Mouse (Mus musculus): ENCODE measurements around the gene Stx5a. TPM values are rescaled to one million over a fixed set of nuclear protein-coding genes. Genes with fewer than 3 reads are reported as not detected.

The Stx5a gene
- total RNA-seq, 2 experiments from 2014 or later = 83.6 to 92.9 TPM

GRCm38 (mm10) chr19:8798947-8799315, 57.7 kb downstream of the Stx5a start:
- DNase-seq = no peak

DNA sequence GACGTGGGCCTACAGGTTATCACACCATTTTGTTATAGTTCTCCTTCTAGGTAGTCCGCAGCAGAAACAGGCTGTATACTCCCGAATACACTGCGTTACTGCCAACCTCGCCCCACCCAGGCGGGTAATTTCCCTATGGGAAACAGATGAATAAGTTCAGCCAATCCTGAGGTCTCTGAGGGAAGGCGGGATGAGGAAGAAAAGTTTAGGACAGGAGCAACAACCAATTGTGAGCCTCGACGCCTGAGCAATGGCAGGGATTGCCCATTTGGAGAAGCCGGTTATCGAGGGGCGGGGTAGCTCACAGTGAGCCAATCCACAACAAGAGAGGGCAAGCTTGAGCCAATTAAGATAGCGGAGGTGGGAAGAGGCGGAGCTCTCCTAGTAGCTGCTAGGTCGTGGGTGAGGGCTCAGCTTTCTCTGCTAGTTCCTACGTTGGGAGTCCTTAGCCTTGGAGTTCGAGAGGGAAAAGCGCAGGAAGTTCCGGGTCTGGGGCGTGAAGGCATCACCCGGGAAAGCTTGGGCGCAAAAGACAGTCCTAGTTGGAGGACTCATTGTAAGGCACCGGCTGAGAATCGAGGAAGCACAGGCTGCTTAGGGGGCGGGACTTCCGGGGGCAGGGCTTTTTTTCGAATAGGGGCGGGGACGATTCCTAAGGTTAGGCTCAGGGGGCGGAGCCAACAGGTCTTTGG, 61.1 kb downstream of the Stx5a start, which contains the start of gene Zbtb3:
Gene Zbtb3, plus strand, starts transcription at position 426 of the 692 bp plus-strand sequence.
- peak; percentile 94 to 95 for DNase-seq

DNA sequence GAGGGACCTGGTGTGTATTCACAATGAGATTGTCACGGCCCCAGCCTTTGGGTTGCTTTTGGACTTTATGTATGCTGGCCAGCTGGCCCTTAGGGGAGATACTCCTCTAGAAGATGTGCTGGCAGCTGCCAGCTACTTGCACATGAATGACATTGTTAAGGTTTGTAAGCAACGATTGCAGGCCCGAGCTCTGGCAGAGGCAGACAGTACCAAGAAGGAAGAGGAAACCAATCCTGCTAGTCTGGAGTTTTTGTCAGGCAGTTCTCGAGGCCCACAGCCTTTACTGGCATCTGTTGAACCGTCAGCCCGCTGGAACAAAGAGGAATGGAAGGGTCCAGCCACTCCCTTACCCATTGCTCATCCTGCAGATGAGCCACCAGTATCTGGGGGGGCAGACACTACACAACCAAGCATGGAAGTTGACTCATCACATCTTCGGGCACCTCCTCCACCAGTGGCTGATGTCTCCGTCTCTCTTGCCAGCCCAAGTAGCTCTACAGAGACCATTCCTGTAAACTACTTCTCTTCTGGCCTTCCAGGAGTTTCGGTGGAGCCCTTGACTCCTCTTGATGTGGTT, 62.1 kb downstream of the Stx5a start:
- DNase-seq = no peak

GRCm38 (mm10) chr19:8803879-8804660, 62.9 kb downstream of the Stx5a start:
- no peak for DNase-seq

Small RNA genes within 50 kb of the gene (microRNA-seq; reads per million reads assigned to microRNA genes)
- gene Mir6992 = not detected

Other genes starting within 250 kb of the Stx5a start
- gene Slc22a8, start 150.2 kb upstream of the Stx5a start, total RNA-seq (2021) = under 1 TPM in 1 of 2 experiments, not detected in 1; 0.36 TPM
- gene Slc22a6, start 123.4 kb upstream of the Stx5a start, total RNA-seq (2021) = not detected
- gene Chrm1, start 77.6 kb upstream of the Stx5a start, total RNA-seq (2021) = 1 to 10 TPM; 1.3 TPM
- 100 to 1,000 TPM; 354 to 445 TPM for gene Slc3a2, start 18.0 kb upstream of the Stx5a start, total RNA-seq (2021)
- 10 to 100 TPM; 52.3 to 71.2 TPM for gene Wdr74, start 5.6 kb upstream of the Stx5a start, total RNA-seq (2021)
- gene 1700092M07Rik, start 695 bp upstream of the Stx5a start, total RNA-seq (2021) = 1 to 10 TPM in 1 of 2 experiments, under 1 TPM in 1; 0.82 to 1.0 TPM
- gene Nxf1, start 15.7 kb downstream of the Stx5a start, total RNA-seq (2021) = 100 to 1,000 TPM in 1 of 2 experiments, 10 to 100 TPM in 1; 94.7 to 144 TPM
- gene Tmem223, start 29.6 kb downstream of the Stx5a start, total RNA-seq (2021) = 100 to 1,000 TPM; 113 to 127 TPM
- 10 to 100 TPM; 44.8 to 69.2 TPM for gene Tmem179b, start 33.1 kb downstream of the Stx5a start, total RNA-seq (2021)
- gene Taf6l, start 45.0 kb downstream of the Stx5a start, total RNA-seq (2021) = 10 to 100 TPM; 11.2 to 16.7 TPM
- gene Polr2g, start 57.2 kb downstream of the Stx5a start, total RNA-seq (2021) = 10 to 100 TPM; 90.5 to 98.5 TPM
- gene Zbtb3, start 61.1 kb downstream of the Stx5a start, total RNA-seq (2021) = 1 to 10 TPM; 2.0 to 2.9 TPM
- 10 to 100 TPM; 31.7 to 32.2 TPM for gene Ttc9c, start 77.9 kb downstream of the Stx5a start, total RNA-seq (2021)
- gene Hnrnpul2, start 78.6 kb downstream of the Stx5a start, total RNA-seq (2021) = 10 to 100 TPM; 61.8 to 67.6 TPM
- gene AC129217.1, start 88.4 kb downstream of the Stx5a start, total RNA-seq (2021) = 1 to 10 TPM in 1 of 2 experiments, not detected in 1; 1.7 TPM
- gene Bscl2, start 96.1 kb downstream of the Stx5a start, total RNA-seq (2021) = 100 to 1,000 TPM; 132 to 176 TPM
- 1 to 10 TPM; 5.2 to 5.4 TPM for gene Gng3, start 97.8 kb downstream of the Stx5a start, total RNA-seq (2021)
- 1 to 10 TPM; 4.2 to 4.5 TPM for gene Lrrn4cl, start 109.4 kb downstream of the Stx5a start, total RNA-seq (2021)
- gene Ubxn1, start 130.1 kb downstream of the Stx5a start, total RNA-seq (2021) = 100 to 1,000 TPM; 177 to 218 TPM
- 10 to 100 TPM; 49.9 to 79.8 TPM for gene Uqcc3, start 139.5 kb downstream of the Stx5a start, total RNA-seq (2021)
- 10 to 100 TPM in 1 of 2 experiments, 1 to 10 TPM in 1; 5.3 to 17.6 TPM for gene Lbhd1, start 142.3 kb downstream of the Stx5a start, total RNA-seq (2021)
- gene Gm49403, start 142.5 kb downstream of the Stx5a start, total RNA-seq (2021) = not detected
- gene 1810009A15Rik, start 147.4 kb downstream of the Stx5a start, total RNA-seq (2021) = 10 to 100 TPM; 49.6 to 50.3 TPM
- 1 to 10 TPM; 1.0 to 4.2 TPM for gene Gm49416, start 147.5 kb downstream of the Stx5a start, total RNA-seq (2021)
- gene Ints5, start 151.6 kb downstream of the Stx5a start, total RNA-seq (2021) = 10 to 100 TPM; 23.7 to 25.8 TPM
- 100 to 1,000 TPM; 190 to 201 TPM for gene Ganab, start 156.7 kb downstream of the Stx5a start, total RNA-seq (2021)
- 10 to 100 TPM; 56.3 to 66.1 TPM for gene B3gat3, start 179.0 kb downstream of the Stx5a start, total RNA-seq (2021)
- 10 to 100 TPM; 38.7 to 61.5 TPM for gene Rom1, start 187.9 kb downstream of the Stx5a start, total RNA-seq (2021)
- gene Eml3, start 188.1 kb downstream of the Stx5a start, total RNA-seq (2021) = 10 to 100 TPM; 46.9 to 59.1 TPM
- gene Mta2, start 200.5 kb downstream of the Stx5a start, total RNA-seq (2021) = 10 to 100 TPM; 88.0 to 88.6 TPM
- gene Tut1, start 212.4 kb downstream of the Stx5a start, total RNA-seq (2021) = 10 to 100 TPM; 20.7 to 24.4 TPM
- gene Eef1g, start 225.6 kb downstream of the Stx5a start, total RNA-seq (2021) = 100 to 1,000 TPM; 331 to 363 TPM
- gene Ahnak, start 247.9 kb downstream of the Stx5a start, total RNA-seq (2021) = 100 to 1,000 TPM; 114 to 197 TPM